Mouse (Mus musculus): ENCODE data around the gene Baz2b.

Baz2b gene

DNA sequence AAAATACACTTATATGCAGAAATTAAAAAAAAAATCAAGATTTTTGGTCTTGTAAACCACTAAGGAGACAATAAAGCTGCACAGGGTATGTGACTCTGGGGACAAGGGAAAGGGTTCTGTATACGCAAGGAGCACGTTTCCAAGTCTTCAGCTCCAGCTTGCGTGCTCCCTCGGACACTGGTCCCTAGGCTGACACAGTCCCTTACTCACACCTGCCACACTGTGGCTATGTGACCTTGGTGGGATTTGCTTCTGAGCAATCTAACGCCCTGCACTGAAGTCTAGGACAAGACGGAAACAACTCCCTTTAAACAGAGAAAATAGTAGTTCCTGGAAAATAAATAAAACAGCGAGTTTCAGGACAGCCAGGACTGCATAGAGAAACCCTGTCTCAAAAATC is 253.7 kb downstream of the Baz2b start:
- no peak for DNase-seq (ENCODE audit: low spot score)

DNA sequence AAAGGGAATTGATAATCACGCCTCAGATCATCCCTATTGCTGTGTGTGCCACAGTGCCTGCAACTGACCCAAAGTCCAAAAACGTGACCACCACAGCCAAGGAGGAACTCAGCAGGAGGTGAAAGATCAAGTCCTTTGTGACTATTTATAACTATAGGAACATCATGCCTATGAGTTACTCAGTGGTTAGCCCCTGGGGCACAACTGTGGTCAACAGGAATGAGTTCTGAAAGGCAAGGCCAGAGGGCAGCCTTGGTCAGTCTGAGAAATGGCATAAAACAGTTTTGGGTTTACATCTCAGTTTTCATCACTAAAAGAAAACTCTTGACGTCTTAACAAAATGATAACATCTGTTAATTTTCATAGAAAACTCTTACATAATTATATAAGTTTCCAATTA is 254.8 kb downstream of the Baz2b start:
- no peak for DNase-seq (ENCODE audit: low spot score)

DNA sequence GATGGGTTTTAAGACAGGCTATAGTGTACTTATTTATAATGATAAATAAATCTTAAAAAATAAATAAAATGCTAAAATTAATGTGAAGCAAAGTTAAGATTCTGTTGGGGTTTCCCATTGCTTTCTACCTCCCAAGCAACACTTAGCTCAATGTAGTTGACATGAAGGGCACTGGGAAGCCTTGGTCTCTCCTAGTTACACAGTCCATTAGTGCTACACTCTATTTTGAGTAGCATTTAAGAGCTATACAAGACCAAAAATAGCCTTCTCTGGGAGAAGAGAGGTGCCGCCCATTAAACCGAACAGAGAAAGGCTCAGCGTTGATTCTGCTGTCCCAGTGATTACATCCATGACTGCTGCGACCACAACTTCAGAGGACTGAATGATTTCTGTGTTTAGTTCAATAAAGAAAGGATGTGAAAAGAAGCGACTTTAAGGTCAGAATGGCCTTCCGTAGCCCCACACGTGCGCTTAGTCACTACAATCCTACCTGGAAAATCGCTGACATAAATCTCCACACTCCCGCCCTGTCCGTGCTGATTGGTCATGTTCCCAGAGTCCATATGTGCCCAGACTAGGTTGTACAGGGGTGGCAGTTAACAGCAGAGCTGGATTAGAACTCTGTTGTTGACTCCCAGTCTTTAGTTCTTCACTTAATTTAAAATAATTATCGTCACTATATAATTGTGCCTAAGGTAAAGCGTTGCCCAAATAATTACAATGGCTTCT is 257.2 kb downstream of the Baz2b start:
- DNase-seq (ENCODE audit: low spot score): no peak

DNA sequence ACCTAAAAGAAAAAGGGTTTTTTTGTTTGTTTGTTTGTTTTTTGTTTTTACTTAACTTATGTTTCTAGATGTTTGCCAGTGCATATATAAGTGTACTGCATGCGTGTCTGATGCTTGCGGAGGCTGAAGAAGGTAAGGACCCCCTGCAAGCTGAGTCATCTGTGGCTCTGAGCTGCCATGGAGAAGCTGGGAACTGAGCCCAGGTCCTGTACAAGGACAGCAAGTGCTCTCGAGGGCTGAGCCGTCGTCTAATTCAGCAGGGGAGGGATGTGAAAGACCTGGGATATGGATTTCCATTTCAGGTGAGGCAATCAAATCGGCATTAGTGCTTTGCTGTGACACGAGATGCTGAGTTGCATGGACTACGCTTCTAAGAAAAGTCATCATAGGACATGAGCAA is 257.9 kb downstream of the Baz2b start:
- no peak for DNase-seq (ENCODE audit: low spot score)

DNA sequence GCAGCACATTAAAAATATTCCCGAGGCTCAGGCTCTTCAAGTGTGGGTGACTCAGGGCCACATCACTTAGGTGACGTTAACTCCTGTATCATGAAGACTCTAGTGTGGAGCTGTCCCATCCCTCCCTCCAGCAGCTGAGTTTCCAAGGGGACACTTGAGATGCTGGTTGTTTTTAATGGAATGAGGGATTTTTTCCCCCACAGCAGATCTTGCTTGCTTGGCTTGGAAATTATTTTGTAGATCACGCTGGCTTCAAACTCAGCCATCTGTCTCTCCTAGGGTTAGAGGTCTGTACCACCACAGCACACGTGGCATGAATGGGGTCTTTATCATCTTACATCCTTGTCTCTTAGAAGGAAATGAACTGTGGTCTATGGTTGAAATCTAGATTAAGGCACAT is 258.5 kb downstream of the Baz2b start:
- no peak for DNase-seq (ENCODE audit: low spot score)

DNA sequence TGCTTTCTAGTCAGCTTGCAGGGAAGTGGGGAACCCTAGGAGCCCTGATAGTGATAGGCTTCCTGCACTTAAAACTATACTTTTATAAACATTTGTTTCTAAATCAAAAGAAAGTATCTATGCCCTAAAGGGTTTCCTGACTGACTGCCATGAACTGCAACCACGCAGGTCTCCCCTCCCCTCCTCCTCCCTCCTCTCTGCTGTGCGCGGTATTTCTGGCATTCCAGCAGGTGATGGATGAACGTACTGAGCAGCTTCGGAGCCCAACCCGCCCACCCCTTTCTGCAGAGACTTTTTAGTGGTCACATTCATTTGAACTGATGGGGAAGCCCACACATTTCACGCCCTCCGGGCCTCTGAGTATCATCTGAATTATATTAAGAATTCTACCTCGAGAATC is 273.3 kb downstream of the Baz2b start:
- no peak for DNase-seq (ENCODE audit: low spot score)

DNA sequence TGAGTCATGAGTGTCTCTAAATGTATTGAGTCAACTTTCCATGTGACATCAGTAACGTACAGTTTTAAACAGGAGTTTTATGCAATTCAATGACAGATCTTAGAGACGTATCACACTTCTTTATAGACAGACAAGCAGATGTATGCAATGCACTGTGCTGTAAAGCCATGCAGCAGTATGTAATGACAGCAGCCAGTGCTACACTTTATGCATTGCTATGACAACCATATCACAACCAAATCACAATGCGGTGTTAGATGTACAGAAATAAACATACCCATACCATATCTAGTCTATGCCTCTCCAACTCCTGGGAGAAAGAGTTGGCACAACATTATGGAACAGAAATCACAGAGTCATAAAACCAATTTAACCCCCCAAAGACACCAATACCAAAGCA is 276.5 kb downstream of the Baz2b start:
- no peak for DNase-seq (ENCODE audit: low spot score)

DNA sequence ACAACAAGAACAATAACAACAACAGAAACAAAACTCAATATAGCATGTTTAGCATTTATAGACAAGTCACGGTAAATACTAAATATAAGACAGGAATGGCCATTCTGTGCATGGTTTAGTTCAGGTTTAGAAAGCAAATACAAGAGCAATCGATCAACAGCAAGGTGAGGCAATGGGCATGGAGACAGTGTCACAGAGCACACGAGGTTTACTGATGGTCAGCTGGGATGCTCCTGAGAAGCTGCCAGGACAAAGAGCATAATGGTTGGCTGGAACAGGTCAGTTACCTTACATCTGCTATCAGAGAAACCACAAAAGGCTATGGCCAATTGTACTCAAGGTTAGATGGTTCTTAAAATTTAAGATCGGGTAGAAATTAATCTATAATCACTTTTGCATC is 277.4 kb downstream of the Baz2b start:
- DNase-seq (ENCODE audit: low spot score): no peak

DNA sequence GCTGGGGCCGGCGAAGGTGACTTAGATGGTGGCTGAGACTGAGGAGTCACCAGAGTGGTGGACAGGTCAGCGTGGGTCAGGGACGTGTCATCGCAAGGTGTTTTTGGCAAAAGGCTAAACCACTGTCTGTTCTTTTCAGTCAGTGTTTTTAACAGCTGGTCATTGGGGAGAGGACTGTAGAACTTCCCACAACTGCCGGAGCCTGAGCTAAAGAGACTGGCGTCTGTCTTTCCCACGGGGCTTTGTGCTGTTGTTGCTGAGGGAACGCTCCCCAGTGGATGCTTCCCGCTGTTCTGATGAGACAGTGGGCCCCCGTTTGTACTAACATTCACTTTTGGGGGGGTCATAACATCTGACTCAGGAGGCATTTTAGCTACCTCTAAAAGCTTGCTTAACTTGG is 296.0 kb downstream of the Baz2b start:
- DNase-seq (ENCODE audit: low spot score): no peak

DNA sequence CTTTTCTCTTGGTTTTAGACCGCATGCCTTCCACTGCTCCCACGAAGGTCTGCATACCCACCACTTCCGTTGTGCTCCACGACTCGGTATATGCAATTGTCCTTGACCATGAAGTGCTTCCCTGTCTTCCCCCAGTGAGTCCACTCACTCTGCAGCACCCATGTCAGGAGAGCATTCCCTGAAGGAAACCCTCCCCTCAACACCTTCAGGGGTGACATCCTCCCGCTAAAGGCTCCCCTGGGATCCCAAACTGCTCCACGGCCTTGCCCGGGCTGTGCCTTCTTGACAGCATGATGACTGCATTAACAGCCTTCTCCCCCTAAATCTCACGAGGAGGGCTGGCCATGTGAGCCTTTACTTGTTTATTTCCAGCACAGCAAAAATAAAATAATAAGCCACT is 301.6 kb downstream of the Baz2b start:
- DNase-seq (ENCODE audit: low spot score): no peak

DNA sequence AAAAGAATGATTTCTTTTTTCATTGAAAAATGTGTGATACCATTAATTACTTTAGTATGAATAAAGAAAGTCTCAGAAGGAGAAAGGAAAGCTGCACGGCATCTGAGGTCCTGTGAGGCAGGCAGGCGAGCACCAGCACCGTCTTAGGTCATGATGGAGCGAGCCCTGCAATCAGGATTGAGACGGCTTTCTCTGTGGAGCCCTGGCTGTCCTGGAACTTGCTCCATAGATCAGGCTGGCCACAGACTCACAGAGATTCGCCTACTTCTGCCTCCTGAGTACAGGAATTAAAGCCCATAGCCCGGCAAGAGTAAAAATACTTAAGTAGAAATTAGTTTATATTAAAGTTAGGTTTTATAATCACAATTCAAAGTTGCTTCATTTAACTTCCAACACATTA is 305.6 kb downstream of the Baz2b start:
- no peak for DNase-seq (ENCODE audit: low spot score)

DNA sequence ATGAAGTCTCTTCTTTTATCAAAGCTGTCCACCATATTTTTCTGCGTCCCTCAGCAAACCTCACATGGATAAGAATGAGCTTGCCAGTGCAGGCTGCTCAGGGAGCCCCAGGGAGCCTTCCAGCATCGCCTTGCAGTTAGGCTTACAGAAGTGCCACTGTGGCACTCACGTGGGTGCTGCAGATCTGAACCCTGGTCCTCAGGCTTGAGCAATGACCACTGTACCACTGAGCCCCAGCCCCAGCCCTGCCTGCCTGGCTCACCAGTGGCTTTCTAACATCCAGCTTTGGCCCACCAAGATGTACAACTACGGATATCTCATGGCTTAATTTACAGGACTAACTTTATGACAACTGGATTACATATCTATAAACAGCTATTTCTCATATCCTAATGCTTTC is 311.0 kb downstream of the Baz2b start:
- DNase-seq (ENCODE audit: low spot score): no peak

DNA sequence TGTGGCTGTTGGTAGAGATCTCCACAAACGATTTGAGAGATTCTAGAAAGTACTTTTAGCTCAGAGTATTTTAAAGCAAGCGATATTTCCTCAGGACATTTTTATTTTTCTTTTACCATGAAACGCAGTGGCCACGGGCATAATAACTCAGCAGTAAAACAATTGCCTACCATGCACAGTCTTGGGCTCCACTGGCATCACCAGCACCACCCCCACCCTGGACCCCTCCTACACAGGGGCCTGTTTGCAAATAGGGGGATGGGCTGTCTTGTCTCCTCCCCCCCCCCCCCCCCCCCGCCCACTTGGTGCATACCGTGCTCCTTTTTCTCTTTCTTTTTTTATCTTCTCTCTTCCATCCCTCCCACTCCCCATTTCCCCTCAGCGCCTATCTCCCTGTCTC is 311.5 kb downstream of the Baz2b start:
- no peak for DNase-seq (ENCODE audit: low spot score)

DNA sequence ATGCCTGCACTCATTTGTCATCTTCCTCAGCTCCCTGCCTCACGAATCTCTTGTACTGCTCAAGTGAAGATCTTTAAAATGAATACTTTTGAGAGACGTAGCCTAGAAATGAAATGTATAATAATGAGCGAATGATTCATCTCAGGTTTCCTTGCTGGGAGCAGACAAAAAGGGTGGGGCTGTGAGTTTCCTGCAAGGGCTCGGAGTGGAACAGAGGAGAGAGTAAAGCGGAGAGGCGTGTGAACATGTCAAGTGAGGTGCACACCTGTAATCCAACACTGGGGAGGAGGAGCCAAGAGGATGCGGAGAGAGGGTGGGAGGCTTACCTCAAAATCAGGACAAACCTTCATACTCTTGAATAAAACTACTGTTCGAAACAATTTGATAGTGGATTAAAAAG is 312.8 kb downstream of the Baz2b start:
- no peak for DNase-seq (ENCODE audit: low spot score)

DNA sequence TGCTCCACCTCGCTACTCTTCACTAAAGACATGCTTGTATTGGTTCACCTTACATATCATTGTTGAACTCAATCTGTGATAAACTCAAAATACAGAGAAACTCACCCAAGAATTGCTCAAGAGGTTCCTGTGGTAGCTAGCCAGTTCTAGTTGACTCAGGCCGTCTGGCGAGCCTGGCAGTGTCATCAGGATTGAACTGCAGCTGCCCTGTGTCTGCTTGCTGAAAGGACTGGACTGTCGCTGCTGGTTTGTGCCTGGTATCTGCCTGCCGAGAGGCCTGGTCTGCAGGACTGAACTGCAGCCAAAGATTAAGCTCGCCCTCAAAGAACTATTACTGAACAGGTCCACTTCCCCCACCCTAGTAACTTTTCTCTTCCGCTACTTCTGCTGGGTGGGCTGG is 313.2 kb downstream of the Baz2b start:
- no peak for DNase-seq (ENCODE audit: low spot score)

DNA sequence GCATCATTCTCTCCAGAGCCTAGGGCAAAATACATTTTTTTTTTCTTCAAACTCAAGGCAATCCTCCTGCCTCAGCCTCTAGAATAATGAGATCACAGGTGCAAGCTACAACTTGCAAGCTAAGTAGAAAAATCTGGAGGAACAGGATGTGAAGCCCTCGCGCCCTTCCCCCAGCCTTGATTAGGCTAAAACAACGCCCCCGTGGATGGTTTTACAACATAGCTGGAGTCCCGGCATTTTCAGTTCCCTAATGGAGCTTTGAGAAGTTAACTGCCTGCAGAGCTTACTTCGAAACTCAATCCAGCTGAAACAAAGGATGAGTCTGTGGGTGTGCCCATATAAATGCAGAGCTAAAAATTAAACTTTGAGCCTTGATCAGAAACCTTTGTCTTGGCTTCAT is 319.9 kb downstream of the Baz2b start:
- no peak for DNase-seq (ENCODE audit: low spot score)

DNA sequence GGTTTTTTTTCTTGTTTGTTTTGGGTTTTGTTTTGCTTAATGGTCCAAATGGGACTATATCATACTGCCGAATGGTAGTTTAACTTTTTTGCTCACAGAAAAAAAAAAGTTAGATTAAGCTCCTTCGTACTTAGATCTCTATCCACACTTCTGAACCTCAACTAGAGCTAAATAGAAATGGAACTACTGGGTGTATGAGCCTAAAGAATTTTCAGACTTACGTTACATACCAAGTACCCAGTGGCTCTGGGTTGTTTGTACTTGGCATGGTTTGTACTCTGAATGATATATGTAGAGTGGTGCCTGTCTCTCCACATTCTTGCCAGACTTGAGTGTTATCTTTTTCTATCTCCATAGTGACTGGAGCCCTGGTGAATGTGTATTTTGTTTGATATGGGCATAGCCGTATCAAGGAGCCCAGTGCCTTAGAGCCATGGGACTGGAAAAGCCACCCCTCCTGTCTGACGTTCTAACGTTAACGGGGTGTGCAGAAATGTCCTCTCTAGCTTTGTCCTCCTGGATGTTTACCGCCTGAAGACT is 326.8 kb downstream of the Baz2b start:
- DNase-seq (ENCODE audit: low spot score): no peak

DNA sequence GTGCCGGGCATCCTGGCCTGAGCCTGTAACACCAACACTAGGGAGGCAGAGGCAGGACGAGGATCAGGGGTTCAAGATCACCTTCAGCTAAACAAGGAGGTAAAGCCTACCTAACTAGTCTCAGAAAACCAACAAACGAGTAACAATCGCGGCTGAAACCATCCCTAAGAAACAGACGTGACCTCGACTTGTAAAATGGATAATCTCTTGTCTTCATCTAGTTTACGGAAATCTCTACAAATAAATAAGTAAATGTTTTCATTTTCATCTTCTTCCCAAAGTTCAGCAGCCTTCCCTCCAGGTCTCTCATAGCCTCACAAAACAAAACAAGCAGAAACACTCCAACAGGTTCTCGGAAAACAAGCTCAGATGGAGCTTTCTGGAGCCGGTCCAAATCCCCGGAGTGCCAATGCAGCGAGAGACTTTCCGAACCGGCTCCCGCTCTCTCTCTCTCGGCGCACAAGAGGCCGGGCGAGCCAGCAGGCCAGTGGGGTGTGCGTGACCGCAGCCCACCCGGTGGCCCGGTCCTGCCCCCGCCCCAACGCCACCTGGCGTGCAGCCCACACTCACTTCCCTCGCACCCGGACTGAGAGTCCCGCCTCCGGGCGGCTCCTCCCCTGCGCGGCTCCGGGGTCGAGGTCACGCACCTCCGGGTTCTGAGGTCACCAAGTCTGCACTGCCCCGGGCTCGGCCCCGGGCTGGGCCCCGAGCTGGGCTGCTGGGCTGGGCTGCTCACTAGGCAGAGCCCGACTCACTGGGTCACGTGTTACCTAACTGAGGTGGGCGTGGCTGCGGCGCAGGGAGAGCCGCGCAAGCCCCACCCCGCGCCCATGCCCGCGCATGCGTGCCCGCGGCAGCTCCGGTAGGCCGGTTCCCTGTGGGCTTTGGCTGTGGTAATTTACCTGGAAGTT is 327.6 kb downstream of the Baz2b start, which contains the start of gene Wdsub1:
Gene Wdsub1 (minus strand): TSS at position 761 of the 911 bp plus-strand sequence.
- DNase-seq (ENCODE audit: low spot score): peak; percentile 78

DNA sequence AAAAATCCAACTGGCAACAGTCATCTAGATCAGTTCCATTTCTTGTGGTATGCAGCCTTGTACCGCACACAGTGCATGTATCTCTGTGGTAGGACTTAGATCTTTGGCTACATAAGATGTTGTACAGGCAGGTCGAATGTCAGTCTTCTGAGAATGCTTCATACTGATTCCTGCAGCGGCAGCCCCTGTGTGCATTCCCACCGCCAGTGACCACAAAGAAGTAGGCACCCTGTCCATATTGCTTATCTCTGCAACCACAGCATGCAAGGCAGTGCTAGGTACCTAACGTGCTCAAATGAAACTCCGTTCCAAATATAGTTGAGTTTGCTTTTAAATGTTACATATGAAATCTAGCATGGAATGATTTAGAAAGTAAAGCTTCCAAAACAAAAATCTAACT is 328.2 kb downstream of the Baz2b start:
- DNase-seq (ENCODE audit: low spot score): no peak

DNA sequence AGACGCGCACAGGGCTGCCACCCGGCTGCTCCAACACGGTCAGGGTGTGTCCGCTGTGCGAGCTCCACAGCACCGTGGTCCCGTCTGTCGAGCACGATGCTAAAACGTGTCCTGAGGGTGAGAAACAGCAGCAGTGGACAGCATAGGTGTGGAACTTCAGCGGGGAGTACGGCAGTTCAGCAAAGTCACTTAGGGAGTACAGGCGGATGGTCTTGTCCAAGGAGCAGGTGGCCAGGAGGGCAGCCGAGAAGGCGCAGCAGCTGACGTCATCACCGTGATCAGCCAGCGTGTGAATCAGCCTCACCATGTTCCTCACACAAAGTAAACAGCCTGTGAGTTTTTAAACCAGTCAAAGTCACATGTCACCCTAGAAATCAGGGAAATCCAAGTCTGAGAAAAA is 331.4 kb downstream of the Baz2b start:
- DNase-seq (ENCODE audit: low spot score): no peak

DNA sequence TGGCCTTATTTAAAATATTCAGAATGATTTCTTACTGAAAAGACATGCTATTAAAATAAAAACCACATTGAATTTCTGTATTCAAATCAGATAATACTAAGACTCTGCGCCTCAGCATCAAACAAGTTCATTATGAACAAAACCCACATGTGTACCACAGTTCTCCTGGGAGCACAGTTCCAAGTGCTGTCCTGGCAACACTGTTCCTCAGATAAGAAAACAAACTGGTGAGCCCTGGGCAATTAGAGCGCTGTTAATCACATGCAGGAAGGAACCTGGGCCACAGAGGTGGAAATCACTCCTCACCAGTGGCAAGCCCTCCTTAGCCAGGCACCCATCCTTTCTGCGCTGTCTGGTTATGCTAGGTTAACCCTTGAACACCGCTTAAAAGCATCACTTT is 332.3 kb downstream of the Baz2b start:
- no peak for DNase-seq (ENCODE audit: low spot score)

DNA sequence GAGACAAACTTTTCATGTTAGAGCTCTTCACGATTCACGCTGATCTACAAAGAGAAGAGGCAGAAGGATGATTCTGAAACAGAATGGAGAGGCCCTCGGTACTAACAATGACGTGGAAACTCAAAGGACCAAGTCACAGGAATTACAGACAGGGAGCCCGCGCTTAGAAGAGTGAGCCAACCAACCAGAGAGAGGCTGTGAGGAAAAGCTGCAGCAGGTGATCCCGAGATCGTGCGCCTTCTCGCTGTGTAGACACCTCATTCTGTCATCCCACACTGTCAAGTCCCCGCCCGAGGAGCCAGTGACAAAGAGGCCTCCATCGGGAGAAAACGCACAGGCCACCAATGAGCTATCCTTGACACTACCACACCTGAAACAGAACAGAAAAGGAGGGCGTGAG is 333.2 kb downstream of the Baz2b start:
- DNase-seq (ENCODE audit: low spot score): no peak

DNA sequence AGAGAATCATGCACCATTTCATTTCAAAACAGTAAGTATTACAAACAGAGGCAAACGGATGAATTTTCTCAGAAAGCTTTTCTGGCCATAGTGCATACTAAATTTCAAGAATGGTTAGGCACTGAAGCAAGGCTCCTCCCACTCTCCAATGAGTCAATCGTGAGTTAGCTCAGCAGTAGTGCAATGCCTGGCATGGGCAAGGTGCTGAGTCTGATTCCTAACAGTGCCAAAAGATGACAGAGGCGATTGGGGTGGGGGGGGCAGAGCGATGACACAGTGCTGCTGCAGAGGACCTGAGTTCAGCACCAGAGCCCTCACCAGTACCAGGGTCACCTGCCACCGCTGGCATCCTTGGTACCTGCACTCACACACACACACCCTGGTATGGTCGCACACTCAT is 339.1 kb downstream of the Baz2b start:
- no peak for DNase-seq (ENCODE audit: low spot score)
